8 mouse cellular contexts compared by ENCODE assay signal in genomic region chr11:95042096-95042495, GRCm38 (mm10). TPM values are rescaled to one million over a fixed set of nuclear protein-coding genes. Genes with fewer than 3 reads are reported as not detected.
DNase-seq lines count a peak whose midpoint lies in the region; ATAC-seq and TF ChIP-seq lines count a peak whose summit lies in the region.

No protein-coding gene starts in this region.

- peak; percentile 91 for DNase-seq in R1 (ENCODE audit: low read depth, low spot score)
- DNase-seq in cerebellum, adult 9-11 months: peak; percentile 90
- peak; percentile 71 to 94 for DNase-seq in frontal cortex, adult 2 months (ENCODE audit: extremely low spot score in 1 of 2, low spot score in 1 of 2)
- DNase-seq in hindbrain, embryonic 11.5 days (ENCODE audit: low spot score): peak; percentile 92
- DNase-seq in layer of hippocampus, adult 9-11 months: peak; percentile 81
- DNase-seq in lung, postnatal 0 days (ENCODE audit: low spot score): peak; percentile 90
- DNase-seq in ovary, postnatal 14 days (ENCODE audit: low spot score): peak; percentile 78
- peak; percentile 26 to 65 for DNase-seq in thymus, postnatal 10 days (ENCODE audit: low spot score in 2 of 2)

- H3K4me2 ChIP-seq in hindbrain, embryonic 11.5 days (replicated peaks; ENCODE audit: low read depth, low read length): peak overlapping the region; percentile 94
- H3K4me2 ChIP-seq in lung, postnatal 0 days (replicated peaks; ENCODE audit: low read depth, low read length): peak overlapping the region; percentile 90

- TF ChIP-seq EP300 in lung, postnatal 0 days (IDR thresholded peaks at IDR 0.05): no peak

- H3K9me3 ChIP-seq in hindbrain, embryonic 11.5 days (ENCODE audit: control insufficient read depth, low read length): no peaks in the 10 kb centered on the region
- no peaks in the 10 kb centered on the region for H3K9me3 ChIP-seq in lung, postnatal 0 days (ENCODE audit: low read length)

- no peak for ATAC-seq in hindbrain, embryonic 11.5 days (ENCODE audit: low FRiP score)
- peak; percentile 30 for ATAC-seq in lung, postnatal 0 days

- no peaks in the 10 kb centered on the region for H3K27me3 ChIP-seq in hindbrain, embryonic 11.5 days (ENCODE audit: control insufficient read depth, insufficient read depth, low read length)
- no peaks in the 10 kb centered on the region for H3K27me3 ChIP-seq in lung, postnatal 0 days (replicated peaks; ENCODE audit: insufficient read depth, low read length)

- peak overlapping the region; percentile 19; the same call in 1 of the 2 replicates for H3K9ac ChIP-seq in hindbrain, embryonic 11.5 days (ENCODE audit: low read depth, low read length)
- H3K9ac ChIP-seq in lung, postnatal 0 days (replicated peaks; ENCODE audit: low read depth): no peak overlapping the region

- peak overlapping the region; percentile 70 for H3K4me3 ChIP-seq in hindbrain, embryonic 11.5 days (ENCODE audit: low read depth, low read length)
- H3K4me3 ChIP-seq in lung, postnatal 0 days (ENCODE audit: low read depth, low read length): peak overlapping the region; percentile 65

- under 1% methylated on average over 11 of the region's 11 CpGs for WGBS in hindbrain, embryonic 11.5 days
- under 1% methylated on average over 11 of the region's 11 CpGs for WGBS in lung, postnatal 0 days

- H3K27ac ChIP-seq in hindbrain, embryonic 11.5 days (ENCODE audit: low read depth, low read length): no peak overlapping the region
- H3K27ac ChIP-seq in lung, postnatal 0 days (ENCODE audit: low read length): 0 out of 2 replicates have a peak overlapping the region, but pooled peaks have one; percentile 58

- TF ChIP-seq CTCF in lung, postnatal 0 days (IDR thresholded peaks at IDR 0.05): peak; percentile 86

- no peaks in the 10 kb centered on the region for H3K36me3 ChIP-seq in hindbrain, embryonic 11.5 days (ENCODE audit: control insufficient read depth, insufficient read depth, low read length)
- H3K36me3 ChIP-seq in lung, postnatal 0 days (ENCODE audit: insufficient read depth, low read length): peaks cover 10% of the 10 kb centered on the region; the same call in 1 of the 2 replicates

- H3K4me1 ChIP-seq in hindbrain, embryonic 11.5 days (replicated peaks; ENCODE audit: control insufficient read depth, insufficient read depth, low read length): peaks cover 3% of the 10 kb centered on the region
- peaks cover 14% of the 10 kb centered on the region; the same call in 1 of the 2 replicates for H3K4me1 ChIP-seq in lung, postnatal 0 days (ENCODE audit: insufficient read depth, low read depth, low read length)

RNA-seq across cellular contexts. Expression of gene Pdk2, which starts 0.9 kb away (rescaled TPM):
- 88.7 and 97.3 TPM in 2 replicates for polyA plus RNA-seq in frontal cortex, adult 2 months (2012; rRNA removed)
- polyA plus RNA-seq in hindbrain, embryonic 11.5 days (2014; fragmentation: Nextera tagmentation; extraction: Ambion mirVana): 12.5 and 13.0 TPM in 2 replicates
- polyA plus RNA-seq in lung, postnatal 0 days (2015; fragmentation: Nextera tagmentation; extraction: Ambion mirVana): 39.3 and 51.1 TPM in 2 replicates

RNA-seq across cellular contexts. Expression of gene Samd14, which starts 32.4 kb away (rescaled TPM):
- 27.5 and 28.1 TPM in 2 replicates for polyA plus RNA-seq in frontal cortex, adult 2 months (2012; rRNA removed)
- polyA plus RNA-seq in hindbrain, embryonic 11.5 days (2014; fragmentation: Nextera tagmentation; extraction: Ambion mirVana): 46.1 and 47.6 TPM in 2 replicates
- 5.4 and 5.8 TPM in 2 replicates for polyA plus RNA-seq in lung, postnatal 0 days (2015; fragmentation: Nextera tagmentation; extraction: Ambion mirVana)

RNA-seq across cellular contexts. Expression of gene Itga3, which starts 34.5 kb away (rescaled TPM):
- polyA plus RNA-seq in frontal cortex, adult 2 months (2012; rRNA removed): 12.7 and 14.0 TPM in 2 replicates
- polyA plus RNA-seq in hindbrain, embryonic 11.5 days (2014; fragmentation: Nextera tagmentation; extraction: Ambion mirVana): 4.2 and 4.4 TPM in 2 replicates
- 44.3 and 63.1 TPM in 2 replicates for polyA plus RNA-seq in lung, postnatal 0 days (2015; fragmentation: Nextera tagmentation; extraction: Ambion mirVana)

RNA-seq across cellular contexts. Expression of gene Ppp1r9b, which starts 51.3 kb away (rescaled TPM):
- 296 and 312 TPM in 2 replicates for polyA plus RNA-seq in frontal cortex, adult 2 months (2012; rRNA removed)
- polyA plus RNA-seq in hindbrain, embryonic 11.5 days (2014; fragmentation: Nextera tagmentation; extraction: Ambion mirVana): 12.4 and 16.2 TPM in 2 replicates
- polyA plus RNA-seq in lung, postnatal 0 days (2015; fragmentation: Nextera tagmentation; extraction: Ambion mirVana): 9.8 and 11.5 TPM in 2 replicates
